Mouse (Mus musculus): ENCODE data around the gene Tmcc3. TPM values are rescaled to one million over a fixed set of nuclear protein-coding genes. Genes with fewer than 3 reads are reported as not detected.

The Tmcc3 gene
- total RNA-seq, 2 experiments from 2014 or later = 14.4 to 28.2 TPM

DNA sequence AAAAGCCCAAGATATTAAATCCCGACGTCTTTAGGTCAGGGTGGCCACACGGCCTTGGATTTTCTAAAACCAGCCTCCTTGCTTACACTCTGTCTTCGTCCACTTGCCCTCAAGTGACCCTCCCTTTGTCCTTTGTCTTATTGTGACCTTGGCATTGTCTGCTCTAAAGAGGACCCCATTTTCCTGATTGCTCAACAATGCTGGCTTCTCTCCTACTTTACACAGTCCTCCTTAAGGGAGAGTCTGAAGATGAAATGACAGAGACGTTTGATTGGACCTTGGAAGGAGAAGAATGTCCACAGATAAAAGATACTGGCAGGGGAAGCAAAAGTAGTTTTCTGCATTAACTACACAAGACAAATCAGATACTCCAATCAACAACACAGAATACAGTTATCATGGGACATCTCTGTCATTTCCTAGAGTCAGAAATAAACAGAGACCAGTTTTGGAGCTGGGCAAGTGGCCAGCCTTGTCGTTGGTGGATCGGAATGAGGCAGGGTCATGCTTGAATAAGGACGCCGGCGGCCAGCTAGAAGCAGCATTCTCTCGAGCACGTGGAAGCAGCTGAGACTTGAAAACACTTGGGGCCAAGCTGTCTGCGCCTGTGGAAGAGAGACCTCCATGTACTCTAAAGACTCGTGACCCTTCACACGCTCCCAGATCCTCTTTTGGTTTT is 150.8 kb downstream of the Tmcc3 start:
- DNase-seq (ENCODE audit: low spot score in 2 of 2) = peak; percentile 40 to 73

DNA sequence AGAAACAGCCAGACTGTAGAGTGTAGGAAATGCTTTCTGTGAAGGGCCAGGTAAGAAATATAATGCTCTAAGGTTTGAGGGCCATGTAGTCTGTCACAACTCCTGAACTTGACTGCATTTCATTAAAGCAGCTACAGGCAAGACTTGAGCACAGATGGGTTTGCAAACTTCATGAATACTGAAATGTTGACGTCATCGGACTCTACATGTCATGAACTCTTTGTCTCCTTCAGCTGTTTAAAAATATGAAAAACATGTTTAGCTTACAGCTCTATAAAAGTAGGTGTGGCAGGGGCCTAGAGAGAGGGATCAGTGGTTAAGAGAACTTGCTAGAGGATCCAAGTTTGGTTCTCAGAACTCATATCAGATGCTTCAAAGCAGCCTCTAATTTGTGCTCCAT is 151.7 kb downstream of the Tmcc3 start:
- no peak for DNase-seq (ENCODE audit: low spot score in 2 of 2)

DNA sequence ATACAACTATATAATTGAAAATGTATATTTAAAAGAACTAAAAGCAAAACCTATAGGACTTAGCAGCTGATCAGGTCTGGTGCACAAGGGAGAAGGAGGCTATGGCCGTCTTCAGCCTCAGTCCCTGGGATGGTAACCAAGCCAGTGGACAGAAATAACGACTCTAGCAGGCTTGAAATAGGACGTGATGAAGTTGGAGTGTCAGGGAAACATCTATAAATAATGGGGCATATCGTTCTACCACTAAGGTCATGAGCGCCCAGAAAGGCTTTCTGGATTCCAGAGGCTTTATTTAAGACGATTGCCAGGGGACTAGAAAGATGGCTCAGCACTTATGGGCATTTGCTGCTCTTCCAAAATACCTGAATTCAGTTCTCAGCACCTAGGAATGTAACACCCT is 153.9 kb downstream of the Tmcc3 start:
- DNase-seq (ENCODE audit: low spot score in 2 of 2) = no peak

DNA sequence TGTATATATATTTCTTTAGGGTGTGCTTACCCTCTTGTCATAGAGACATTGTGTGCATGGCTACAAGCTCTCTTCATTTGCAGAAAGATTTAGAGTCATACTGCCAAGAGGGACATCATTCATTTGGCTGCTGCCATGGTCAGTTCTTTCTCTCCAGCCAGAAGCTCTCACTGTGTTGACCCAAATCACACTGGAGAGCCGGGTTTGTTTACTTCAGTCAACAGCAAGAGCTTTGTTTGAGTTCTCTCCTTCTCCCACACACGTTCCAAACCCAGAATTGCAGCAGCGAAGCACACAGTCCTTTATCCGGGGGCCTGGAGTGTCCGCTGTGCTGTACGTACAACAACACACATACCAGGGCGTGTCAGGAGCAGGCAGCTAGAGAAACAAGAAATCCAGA is 154.6 kb downstream of the Tmcc3 start:
- DNase-seq (ENCODE audit: low spot score in 2 of 2) = no peak

DNA sequence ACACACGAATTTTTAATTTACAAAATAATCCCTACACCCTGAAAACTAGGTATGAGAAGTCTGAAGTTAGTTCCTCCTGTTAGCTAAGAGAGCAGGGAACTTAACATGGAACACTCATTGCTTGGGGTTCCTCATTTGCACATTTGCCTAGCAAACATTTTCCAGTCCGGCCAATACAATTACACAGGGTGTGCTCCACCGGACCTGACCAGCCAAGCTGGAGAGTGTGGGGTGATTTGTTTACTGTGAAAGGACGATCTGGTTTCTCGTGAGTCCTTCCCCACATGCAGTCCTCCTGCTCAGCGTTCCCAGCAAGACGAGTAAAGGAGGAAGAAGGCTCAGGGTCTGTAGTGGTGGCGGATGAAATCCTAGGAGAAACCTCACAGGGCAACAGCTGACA is 159.7 kb downstream of the Tmcc3 start:
- DNase-seq (ENCODE audit: low spot score in 2 of 2) = no peak

DNA sequence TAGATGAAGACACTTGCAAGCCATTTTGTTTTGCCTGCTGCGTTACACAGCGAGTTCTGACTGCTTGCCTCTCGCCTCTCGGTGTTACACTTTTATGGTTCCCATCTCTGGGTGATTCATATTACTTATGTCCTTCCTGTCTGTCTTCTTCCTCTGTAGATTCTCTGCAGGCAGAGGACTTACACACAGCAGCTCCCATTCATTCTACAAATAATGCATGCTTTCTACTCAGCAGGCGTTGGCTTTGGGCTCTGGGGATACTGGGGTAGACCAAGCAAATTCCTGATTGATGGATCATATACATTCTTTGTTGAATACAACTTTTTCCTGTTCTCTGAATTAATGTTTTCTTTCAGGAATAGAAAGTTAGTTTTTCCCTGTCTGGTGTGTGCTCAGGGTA is 161.8 kb downstream of the Tmcc3 start:
- DNase-seq (ENCODE audit: low spot score in 2 of 2) = no peak

DNA sequence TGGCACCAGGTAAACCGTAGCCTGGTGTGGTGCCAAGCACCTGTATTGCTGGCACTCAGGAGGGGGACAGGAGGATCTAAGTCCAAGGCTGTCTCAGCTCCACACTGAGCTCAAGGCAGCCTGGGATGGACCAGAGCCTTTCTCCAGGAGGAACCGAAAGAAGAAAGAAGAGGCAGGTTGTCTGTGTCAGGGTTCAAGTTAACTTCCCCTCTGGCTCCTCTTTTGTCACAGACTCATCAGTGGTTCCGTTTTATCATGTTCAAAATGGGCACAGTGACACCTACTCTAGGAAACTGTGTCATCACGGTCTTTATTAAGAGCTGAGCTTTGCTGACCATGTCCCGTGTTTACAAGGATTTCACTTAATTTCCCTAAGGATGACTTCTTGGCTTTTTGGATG is 162.4 kb downstream of the Tmcc3 start:
- DNase-seq (ENCODE audit: low spot score in 2 of 2) = no peak

DNA sequence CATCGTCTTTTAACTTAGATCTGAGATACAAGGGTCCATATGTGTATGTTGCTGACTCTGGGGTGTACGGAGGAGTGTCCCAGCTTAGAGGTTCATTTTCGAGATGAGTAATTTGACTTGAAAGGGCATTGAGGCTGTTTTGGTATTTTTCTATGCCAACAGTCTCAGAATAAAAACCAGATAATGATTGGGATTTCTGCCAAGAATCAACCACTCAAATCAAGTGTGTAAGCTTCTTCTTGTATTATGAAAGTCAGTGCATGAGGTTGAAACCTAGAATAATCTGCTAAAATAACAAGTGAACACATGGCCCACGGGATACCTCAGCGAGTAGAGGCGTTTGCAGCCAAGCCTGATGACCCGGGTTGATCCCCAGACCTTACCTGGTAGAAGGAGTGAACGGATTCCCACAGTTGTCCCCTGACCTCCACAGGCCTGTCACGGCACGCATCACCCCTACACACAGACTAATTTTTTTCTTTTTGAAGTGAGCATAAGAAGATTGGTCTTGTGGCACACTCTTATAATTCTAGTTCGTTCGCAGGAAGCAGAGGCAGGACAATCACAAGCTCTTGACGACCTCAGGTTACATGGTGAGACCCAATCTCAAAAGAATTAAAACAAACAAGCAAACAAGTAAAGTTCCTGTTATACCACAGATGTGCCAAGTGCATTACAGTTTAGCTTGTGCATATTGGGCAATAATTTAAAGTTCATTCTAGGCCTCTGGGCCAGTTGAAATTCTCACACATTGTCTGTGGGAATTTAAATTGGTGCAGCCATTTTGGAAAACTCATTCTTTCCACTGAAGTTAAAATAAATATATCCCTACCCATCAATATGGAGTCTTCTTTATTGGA is 165.8 kb downstream of the Tmcc3 start:
- no peak for DNase-seq (ENCODE audit: low spot score in 2 of 2)

DNA sequence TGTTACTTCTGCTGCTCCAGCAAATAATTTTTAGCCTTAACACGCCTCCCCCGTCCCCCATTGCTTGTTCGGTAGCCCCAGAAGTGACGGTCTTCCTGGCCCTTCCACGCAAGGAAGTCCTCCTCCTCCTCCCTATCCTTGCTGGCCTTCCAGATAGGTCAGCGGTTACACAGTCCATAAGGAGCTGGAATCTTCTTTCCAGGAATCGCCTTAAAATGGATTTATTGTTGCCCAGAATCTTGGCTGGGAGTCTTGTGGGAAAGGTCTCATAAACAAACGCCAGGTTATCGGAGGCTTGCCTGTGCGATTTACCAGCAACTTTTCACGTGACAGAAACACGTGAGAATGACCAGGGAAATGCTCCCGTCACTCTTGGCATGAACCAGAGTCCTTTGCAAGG is 167.9 kb downstream of the Tmcc3 start:
- no peak for DNase-seq (ENCODE audit: low spot score in 2 of 2)

DNA sequence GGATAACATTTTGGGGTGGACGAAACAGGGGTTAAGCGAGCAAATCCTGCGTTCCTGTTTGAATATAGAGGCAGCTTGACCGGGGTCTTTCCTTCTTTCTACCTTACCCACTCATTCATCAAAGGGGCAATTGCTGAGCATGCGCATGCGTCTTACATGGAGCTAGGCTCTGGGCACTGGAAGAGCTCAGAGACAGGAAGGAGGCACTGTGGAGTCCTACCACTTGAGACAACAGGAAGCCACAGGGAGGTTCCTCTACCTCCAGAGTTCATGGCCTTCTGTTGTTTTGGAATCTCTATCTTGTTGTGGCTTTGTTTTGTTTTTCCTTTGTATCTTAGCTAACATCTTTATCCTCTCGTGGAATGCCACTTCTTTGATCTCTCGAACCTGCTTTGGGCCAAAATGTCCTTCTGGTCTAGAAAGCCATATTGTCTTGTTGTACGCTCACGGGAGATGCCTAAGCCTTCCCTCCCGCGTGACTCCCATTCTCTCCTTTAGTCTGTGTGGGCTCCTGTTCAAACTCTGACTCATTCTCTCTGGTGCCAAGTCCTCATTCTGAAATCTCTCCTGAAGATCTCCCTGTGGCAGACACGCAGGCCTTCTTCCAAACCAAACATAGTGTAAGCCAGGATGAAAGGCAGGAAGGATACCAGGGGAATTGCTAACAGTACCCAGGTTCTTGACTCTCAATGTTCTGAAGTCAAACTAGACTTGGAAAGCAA is 168.8 kb downstream of the Tmcc3 start:
- DNase-seq (ENCODE audit: low spot score in 2 of 2) = peak; percentile 46 to 55

DNA sequence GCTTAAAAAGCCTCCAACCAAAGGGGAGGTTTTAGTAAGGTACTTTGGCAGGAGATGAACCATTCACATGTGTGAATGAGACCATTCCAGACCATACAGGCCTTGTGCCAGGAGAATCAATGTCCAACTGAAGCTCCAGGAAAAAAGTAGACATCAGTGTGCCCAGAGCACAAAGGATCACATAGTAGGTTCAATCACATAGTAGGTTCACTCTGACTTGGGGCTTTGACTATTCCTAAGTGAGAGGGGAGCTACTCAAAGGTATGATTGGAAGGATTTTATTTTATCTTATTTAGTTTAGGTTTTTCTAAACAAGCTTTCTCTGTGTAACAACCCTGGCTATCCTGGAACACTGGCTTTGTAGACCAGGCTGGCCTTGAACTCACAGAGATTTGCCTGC is 169.9 kb downstream of the Tmcc3 start:
- DNase-seq (ENCODE audit: low spot score in 2 of 2) = no peak

DNA sequence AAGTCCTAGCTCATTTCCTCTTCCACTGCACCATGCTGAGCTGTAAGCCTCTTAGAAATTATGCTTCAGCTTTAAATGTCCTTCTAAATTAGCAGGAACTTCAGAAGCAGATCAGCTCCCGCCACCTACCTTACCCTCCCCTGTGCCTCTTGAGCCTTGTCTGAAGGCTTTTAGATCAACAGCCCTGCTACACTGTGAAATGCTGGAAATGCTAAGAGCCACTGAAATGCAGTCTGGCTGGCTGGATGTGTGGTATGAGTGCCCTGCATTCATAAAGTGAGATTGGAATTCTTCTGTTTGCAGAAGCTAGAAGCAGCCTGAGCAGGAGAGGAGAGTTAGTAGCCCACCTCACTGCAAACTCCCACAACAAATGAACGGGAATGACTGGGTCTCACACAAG is 174.4 kb downstream of the Tmcc3 start:
- no peak for DNase-seq (ENCODE audit: low spot score in 2 of 2)

DNA sequence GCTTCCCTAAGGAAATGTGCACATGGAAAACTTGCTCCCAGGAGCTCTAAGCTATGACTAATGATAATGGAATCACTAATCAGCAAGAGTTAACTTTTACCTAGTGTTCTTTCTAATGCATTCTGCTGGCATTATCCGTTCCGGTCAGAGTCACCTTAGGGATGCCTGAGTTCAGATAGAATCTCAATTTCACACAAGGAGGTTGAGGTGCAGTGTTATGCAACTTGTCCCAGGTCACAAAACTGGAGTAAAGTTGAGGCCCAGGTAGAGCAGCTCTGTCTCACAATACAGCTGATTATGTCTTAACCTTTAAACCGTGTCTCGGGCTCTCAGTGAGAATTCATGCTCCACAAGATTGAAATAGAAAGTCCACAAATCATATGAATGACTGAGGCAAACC is 177.8 kb downstream of the Tmcc3 start:
- DNase-seq (ENCODE audit: low spot score in 2 of 2) = no peak

DNA sequence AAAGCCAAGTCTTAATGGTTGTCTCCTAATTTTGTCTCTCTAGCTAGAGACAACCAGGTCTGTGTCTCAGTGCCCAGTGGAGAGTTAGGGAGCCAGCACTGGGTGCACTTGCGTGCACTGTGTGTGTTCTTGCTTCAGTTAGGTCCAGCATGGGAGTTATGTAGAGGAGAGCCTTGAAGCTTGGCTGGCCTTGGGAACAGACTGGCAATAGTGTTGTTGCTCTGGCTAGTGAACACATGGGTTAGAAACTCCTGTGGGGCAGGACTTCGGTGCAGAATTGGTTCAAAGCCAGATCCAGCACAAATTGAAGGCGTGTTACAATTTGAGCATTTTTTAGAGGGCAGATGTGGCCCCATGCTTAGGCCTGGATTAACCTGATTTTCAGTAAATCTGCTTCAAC is 179.3 kb downstream of the Tmcc3 start:
- DNase-seq (ENCODE audit: low spot score in 2 of 2) = no peak

DNA sequence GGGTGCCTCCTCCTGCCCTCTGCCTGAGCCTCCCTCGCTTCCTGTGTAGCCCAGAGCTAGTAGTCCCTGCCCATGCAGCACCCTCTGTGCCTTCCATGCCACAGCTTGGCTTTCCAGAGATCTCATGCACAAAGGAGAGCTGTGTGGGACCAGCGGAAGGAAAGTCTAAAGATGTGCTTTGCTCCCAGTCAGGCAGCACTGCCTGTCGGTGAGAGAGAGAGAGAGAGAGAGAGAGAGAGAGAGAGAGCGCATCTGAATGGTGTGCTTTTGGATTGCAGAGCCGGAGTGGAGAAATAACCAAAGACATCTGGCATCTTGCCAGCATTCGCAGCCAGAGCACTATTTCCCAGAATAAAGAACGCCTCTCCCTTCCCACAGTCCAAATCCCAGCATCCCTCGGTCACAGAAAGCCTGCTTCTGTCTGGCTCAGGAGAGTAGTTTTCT is 182.7 kb downstream of the Tmcc3 start:
- DNase-seq (ENCODE audit: low spot score in 2 of 2) = peak in 1 of 2 experiments; percentile 35

DNA sequence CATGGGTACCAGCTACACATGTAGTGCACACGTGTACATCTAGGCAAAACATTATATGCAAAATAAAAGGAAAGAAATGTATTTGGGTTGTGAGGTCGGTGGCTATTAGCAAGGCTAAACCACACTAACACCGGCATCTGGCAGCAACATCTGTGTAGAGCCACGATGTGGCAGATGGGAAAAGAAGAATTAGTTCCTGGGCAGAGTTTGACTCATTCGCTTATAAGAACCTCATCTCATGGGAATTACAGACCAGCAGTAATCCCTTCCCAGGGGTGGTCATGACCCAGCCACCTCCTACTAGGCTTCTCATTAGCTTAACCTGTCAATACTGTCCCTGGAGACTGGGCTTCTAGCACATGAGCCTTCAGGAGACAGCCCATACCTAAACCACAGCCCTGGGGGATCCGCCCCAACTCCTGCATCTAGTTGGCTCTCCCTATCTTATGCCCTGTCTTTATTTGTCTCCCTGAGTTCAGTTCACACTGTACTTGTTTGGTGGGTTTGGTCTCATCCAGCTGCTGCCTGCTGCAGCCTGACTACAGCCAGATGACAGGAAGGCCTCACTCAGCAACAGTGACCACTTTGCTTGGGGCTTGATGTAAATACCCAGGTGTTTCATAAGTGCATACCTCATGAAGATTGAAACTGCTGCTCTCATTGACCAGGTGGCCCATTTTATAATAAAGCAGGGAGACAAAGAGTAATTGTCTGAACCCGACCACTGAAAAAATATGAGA is 183.9 kb downstream of the Tmcc3 start:
- DNase-seq (ENCODE audit: low spot score in 2 of 2) = no peak

DNA sequence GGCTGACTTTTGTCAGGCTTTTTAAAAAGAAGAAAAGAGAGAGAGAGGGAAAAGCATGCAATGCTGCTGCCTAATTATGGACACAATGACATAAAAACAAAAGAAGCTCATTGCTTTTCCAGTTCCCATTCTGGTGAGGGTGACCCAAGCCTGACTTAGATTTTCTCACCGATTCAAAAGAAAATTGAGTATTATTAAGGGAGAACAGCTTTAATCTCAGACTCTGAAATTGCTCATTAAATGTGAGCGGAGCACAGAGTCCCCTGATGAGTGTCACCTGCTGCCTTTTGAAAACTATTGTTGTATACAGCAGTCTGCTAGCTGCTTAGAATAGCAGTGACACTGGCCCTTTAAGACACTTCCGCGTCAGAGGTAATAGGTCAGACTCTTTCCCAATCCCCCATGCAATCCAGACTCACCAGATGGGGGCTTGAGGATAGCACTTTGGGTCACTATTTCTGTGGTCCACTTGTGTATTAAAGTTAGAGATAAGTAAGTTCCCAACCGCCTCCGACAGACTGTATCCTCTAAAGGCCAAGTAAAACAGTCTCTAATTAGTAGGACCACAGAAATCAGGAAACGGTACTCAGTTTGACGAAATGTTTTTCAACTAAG is 185.2 kb downstream of the Tmcc3 start:
- no peak for DNase-seq (ENCODE audit: low spot score in 2 of 2)

DNA sequence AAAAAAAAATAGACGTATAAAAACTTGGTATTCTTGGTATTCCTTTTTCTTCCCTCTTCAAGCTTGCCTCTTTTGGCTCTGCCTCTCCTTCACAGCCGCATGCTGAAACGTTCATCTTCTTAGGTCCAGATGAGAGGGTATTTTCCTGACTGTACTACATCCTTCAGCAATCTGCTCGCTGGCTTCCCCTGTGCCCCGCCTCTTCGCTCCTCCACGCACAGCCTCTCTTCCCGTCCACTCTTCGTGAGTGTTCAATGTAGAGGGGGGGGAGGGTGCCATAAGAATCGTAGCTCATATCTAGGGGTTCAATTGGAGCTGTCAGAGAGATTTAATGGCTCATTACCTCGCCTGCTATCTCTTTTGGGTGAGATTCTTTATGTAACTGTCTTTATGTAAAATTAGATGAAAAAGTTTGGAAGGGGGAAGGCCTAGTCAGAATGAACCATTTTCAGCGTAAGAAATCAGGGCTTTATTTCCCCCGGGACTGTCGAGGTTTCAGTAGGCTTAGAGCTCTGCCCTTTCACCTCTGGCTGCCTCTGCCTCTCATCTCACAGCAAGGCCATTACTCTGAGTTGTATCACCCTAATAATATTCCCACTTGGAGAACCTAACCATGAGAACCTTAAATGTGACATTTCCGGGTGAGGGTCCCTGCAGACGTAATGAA is 188.6 kb downstream of the Tmcc3 start:
- no peak for DNase-seq (ENCODE audit: low spot score in 2 of 2)

DNA sequence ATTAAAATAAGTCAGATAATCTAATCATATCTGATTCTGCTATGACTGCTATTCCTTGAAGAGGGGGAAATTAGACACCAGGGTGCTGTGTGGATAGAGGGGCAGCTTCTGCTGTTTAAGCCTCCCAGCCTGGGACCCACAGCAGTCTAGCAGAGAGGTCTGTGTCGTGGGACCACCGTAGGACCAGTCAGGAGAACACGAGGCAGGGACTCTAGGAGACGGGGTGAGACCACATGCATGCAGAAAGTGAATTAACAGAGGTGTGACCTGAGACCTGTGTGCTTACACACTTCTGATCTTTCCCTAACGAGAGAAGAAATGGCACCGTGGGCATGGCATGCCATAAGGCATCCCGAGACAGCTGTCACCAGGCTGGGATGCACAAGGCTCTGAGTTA is 189.1 kb downstream of the Tmcc3 start:
- DNase-seq (ENCODE audit: low spot score in 2 of 2) = no peak

DNA sequence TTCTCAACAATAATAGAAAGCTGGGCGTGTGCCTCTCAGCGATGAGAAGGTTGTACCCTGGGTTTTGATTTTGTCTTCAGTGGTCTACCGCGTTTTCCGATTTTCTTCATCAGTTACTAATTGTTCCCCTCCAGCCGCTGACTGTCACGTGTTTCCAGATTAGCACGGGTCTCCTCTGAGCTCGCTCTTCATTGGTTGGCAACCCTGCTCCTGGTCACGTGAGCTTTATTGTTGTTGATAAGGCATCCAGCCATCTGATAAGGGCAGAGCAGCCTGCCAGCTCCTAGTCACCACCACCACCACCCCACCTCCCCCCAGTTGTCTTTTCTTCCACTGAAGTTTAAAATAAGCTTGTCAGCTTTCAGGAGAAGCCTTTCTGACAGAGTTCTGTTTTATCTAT is 190.0 kb downstream of the Tmcc3 start:
- no peak for DNase-seq (ENCODE audit: low spot score in 2 of 2)

Measured in adrenal gland, adult 18-20 months (tissue).